Mouse (Mus musculus) spleen, adult 2 months (tissue): ENCODE data around the gene Cox4i2. TPM values are rescaled to one million over a fixed set of nuclear protein-coding genes. Genes with fewer than 3 reads are reported as not detected.

Experiments used
- DNase-seq, 2 experiments: peaks; one replicate each; pipeline versions ENCODE4 v3.0.0 to v3.0.0-alpha.2; 2012 to 2021; ENCODE audit warnings: low spot score in 2 of 2, low read depth in 1 of 2
- H3K27ac ChIP-seq: fragments of 200-500 bp; 2 replicates; pipeline ENCODE4 v1.5.1; 2012; ENCODE audit warnings: low read length, inconsistent platforms; ENCODE audit not compliant: insufficient read depth
- H3K27me3 ChIP-seq: fragments of 200-500 bp; 2 replicates; pipeline ENCODE4 v1.6.1; 2012; ENCODE audit warnings: mild to moderate bottlenecking, moderate library complexity, low read length, inconsistent platforms; ENCODE audit not compliant: control insufficient read depth, insufficient read depth
- H3K36me3 ChIP-seq: fragments of 200-500 bp; 2 replicates; pipeline ENCODE4 v1.6.1; 2012; ENCODE audit warnings: mild to moderate bottlenecking, low read length, inconsistent platforms; ENCODE audit not compliant: control insufficient read depth, insufficient read depth
- H3K4me1 ChIP-seq: fragments of 200-500 bp; 2 replicates; pipeline ENCODE4 v1.6.1; 2011; ENCODE audit warnings: inconsistent platforms; ENCODE audit not compliant: control insufficient read depth, insufficient read depth, insufficient read length
- H3K4me3 ChIP-seq: fragments of 200-500 bp; 2 replicates; pipeline ENCODE4 v1.5.1; 2011; ENCODE audit warnings: mild to moderate bottlenecking, inconsistent platforms; ENCODE audit not compliant: insufficient read depth, insufficient read length; ENCODE audit errors: extremely low read depth
- CTCF ChIP-seq: fragments of 200-500 bp; IDR thresholded peaks from 2 replicates; pipeline ENCODE4 v1.5.1; 2011; ENCODE audit warnings: mild to moderate bottlenecking, inconsistent platforms; ENCODE audit not compliant: insufficient read depth, insufficient read length, insufficient replicate concordance; ENCODE audit errors: extremely low read depth
- POLR2A ChIP-seq: fragments of 200-500 bp; IDR thresholded peaks from 2 replicates; pipeline ENCODE4 v1.6.1; 2011; ENCODE audit warnings: low read depth, low read length, inconsistent platforms
- WGBS: fragments of 180-500 bp; shearing (Covaris S2); methylation state at CpG from one replicate; pipeline ENCODE4 v1.1.7; 2018; 5-methylcytosine and 5-hydroxymethylcytosine counted together
- polyA plus RNA-seq: library from polyadenylated mRNA; depleted of rRNA; stranded (reverse); fragments of >200 nt; gene quantifications from 2 replicates; pipeline ENCODE4 v1.2.3, GENCODE M21; 2012

The Cox4i2 gene
- polyA plus RNA-seq, 1 experiment = 0.56 TPM

DNA sequence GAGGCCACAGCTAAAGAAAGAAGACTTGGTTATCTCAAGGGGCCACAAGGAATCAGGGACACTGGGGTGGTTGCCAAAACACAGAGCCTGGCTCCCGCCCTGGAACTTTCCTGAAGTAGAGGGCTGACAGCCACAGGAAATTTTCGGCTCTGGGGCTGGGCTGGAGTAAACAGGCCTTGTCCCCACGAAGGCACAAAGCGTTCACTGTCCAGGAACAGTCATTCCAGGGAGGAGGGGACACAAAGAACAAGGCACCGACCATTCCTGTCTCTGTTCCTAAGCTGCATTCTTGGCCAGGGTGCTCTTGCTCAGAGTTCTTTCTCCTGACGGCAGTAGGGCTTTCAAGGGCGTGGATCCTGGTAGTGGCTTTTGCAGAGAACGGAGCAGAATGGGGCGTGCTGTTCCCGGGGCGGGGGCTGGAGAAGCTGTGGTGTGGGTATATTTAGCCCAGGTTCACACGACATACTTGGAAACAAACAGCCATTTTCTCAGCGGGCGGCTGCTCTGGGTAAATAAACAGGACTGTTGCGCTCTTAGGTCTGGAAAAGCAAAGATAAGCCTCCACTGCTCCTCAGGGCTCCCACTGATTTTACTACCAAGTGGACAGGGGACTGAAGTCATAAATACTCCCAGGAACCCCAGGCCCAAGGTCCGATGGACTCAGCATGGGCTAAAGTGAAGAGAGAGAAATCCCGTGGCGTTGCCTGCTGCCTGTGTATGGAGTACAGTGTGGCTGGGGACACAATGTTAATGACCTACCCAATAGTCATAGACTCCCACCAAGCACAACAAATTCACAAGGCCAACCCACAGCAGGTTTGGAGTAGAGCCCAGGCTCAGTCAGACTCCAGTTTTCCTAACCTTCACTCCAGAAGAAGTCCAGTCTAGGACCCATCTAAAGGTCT lies 31.7 kb downstream of the Cox4i2 start:
- H3K27ac ChIP-seq = peak overlapping the region; percentile 40; the same call in 1 of the 2 replicates
- H3K36me3 ChIP-seq = no peaks in the 10 kb centered on the region
- peaks cover 17% of the 10 kb centered on the region for H3K4me1 ChIP-seq
- 84% methylated on average over 18 of the region's 18 CpGs for WGBS
- TF ChIP-seq CTCF (no peak), POLR2A (no peak)
- H3K4me3 ChIP-seq = no peak overlapping the region
- no peaks in the 10 kb centered on the region for H3K27me3 ChIP-seq
- DNase-seq = no peak

DNA sequence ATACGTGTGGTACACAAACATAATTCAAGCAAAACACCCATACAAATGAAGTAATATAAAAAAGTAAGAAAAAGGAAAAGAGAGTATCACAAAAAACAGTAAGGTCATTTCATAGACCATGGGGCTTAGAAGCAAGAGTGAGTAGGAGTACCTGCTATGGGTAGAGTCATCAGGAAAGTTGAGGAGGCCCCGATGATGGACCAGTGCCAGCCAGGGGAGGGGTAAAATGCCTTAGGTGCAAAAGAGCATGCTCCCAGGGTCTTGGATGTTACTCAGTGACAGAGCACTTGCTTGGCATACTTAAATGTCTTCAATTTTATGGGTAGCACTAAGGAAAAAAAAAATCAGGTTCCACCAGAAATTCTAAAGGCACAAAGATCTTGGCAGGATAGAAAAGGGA lies 33.2 kb downstream of the Cox4i2 start:
- Histone ChIP-seq H3K27ac (no peak overlapping the region), H3K4me3 (no peak overlapping the region), H3K36me3 (no peaks in the 10 kb centered on the region), H3K4me1 (peaks cover 27% of the 10 kb centered on the region), H3K27me3 (no peaks in the 10 kb centered on the region)
- no peak for TF ChIP-seq POLR2A
- TF ChIP-seq CTCF = no peak
- 83% methylated on average over 2 of the region's 2 CpGs for WGBS
- no peak for DNase-seq

DNA sequence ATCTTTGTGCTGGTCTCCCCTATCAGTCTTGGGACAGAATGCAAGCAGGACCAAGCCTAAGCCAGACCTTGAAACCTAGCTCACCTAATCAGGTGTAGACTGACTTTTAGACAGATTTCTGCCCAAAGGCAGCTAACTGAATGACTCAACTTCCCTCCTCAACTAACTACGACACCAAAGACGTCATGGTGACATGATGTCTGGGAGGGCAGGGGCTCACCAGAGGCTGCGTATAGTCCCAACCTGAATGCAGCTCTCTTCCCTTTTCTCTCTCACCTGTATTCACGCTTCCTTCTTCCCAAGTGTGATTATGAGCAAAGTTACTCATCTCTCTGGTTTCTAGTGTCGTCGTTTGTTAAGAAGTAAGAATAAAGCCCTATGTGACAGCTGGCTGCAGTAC lies 33.6 kb downstream of the Cox4i2 start:
- Histone ChIP-seq H3K4me1 (peaks cover 27% of the 10 kb centered on the region), H3K36me3 (no peaks in the 10 kb centered on the region), H3K27me3 (no peaks in the 10 kb centered on the region), H3K27ac (no peak overlapping the region), H3K4me3 (no peak overlapping the region)
- DNase-seq = no peak
- WGBS = 78% methylated on average over 6 of the region's 6 CpGs
- no peak for TF ChIP-seq POLR2A
- no peak for TF ChIP-seq CTCF

DNA sequence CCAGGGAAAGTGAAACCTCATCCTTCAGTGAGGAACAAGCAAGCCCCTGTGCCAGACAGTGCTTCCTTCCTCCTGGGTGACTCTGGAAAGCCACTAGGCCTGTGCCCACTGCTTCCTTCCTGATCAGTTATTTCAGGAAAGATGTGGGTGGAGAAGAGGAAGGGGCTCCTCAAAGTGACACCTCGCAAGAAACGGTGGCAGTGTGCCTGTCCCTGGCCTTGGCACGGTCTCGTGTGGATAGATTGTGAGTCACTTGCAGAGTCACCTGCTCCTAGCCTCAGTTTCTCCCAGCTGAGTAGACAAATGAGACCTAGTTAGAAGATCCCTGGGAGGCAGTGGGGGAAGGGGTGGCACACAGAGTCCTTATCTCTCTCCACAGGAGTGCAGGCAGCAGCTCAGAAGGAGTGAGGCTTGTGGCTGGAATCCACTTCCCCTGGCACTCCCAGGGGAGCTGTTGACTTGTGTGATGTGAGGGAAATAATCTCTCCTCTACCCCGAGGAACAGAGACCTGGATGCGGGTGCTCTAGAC lies 35.0 kb downstream of the Cox4i2 start:
- H3K4me3 ChIP-seq = no peak overlapping the region
- no peaks in the 10 kb centered on the region for H3K36me3 ChIP-seq
- WGBS = 4% methylated on average over 6 of the region's 6 CpGs

DNA sequence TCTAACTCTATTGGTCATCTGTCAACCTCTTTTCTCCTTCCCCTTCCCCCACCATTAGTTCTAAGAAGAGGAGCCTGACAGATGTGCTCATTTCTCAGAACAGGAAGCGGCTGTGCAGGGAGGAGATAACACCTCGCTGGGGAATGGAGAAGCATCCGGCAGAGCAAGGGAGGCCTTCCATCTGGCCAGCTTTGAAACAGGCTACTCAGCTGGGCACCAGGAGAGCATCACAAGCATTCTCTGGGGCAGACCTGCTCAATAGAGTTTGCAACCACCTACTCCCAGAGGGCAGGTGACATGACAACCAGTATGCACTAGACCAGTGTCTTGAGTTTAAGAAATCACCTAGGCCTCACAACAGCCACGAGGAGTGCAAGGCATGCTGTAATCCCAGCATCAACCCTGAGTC lies 35.6 kb downstream of the Cox4i2 start:
- no peaks in the 10 kb centered on the region for H3K36me3 ChIP-seq
- TF ChIP-seq CTCF (no peak), POLR2A (no peak)
- 5% methylated on average over 4 of the region's 4 CpGs for WGBS
- DNase-seq = peak in 1 of 2 experiments; percentile 27
- H3K4me1 ChIP-seq = peaks cover 39% of the 10 kb centered on the region
- no peak overlapping the region for H3K4me3 ChIP-seq
- peak overlapping the region; percentile 82 for H3K27ac ChIP-seq
- H3K27me3 ChIP-seq = no peaks in the 10 kb centered on the region

More for the DNA sequence above, 35.0 kb downstream of the Cox4i2 start:
- H3K4me1 ChIP-seq = peaks cover 34% of the 10 kb centered on the region
- H3K27me3 ChIP-seq = no peaks in the 10 kb centered on the region
- no peak for DNase-seq
- H3K27ac ChIP-seq = peak overlapping the region; percentile 82
- TF ChIP-seq POLR2A (no peak), CTCF (no peak)

DNA sequence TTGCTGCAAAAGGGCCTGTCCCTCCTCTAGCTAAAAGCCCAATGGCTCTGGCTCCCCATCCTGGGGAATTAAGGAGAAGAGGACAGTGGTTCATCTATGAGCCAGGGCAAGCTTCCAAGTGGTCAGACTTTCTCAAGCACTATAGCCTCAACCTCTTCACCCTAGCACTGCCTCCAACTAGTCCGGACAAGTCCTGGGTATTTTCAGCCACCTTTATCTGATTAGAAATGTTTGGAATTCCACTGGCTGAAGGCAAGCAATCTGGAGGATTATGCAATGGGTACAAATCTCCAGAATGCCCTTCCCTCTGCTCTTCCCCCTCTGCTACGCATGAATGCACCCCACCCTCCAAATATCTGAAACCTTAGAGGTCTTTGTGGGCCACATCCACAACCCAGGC lies 38.5 kb downstream of the Cox4i2 start:
- DNase-seq = no peak
- Histone ChIP-seq H3K27me3 (no peaks in the 10 kb centered on the region), H3K27ac (no peak overlapping the region), H3K4me1 (peaks cover 39% of the 10 kb centered on the region), H3K36me3 (no peaks in the 10 kb centered on the region), H3K4me3 (no peak overlapping the region)
- TF ChIP-seq CTCF (no peak), POLR2A (no peak)
- 89% methylated on average over 2 of the region's 2 CpGs for WGBS

DNA sequence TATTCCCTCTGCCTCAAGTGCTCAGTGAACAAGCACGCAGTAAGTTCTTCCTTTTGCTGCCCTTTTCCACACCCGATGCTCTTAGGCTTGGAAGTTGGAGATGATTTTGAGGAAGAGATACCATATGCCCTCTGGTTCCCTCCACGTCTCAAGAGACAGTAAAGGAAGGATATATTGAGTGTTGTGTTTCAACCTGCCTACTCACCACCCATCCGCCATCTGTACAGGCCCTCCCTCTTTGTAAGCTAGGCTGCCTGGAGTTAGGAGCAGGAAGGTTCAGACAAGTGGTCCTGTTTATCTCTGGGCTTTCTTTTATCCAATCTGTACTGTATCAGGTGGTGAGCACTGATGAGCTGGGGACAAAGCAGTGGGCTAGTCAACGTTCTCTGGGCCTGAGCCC lies 39.4 kb downstream of the Cox4i2 start:
- H3K27ac ChIP-seq = no peak overlapping the region
- no peaks in the 10 kb centered on the region for H3K36me3 ChIP-seq
- no peak overlapping the region for H3K4me3 ChIP-seq
- DNase-seq = no peak
- WGBS = 59% methylated on average over 5 of the region's 5 CpGs
- peaks cover 42% of the 10 kb centered on the region for H3K4me1 ChIP-seq
- no peak for TF ChIP-seq POLR2A
- no peak for TF ChIP-seq CTCF
- no peaks in the 10 kb centered on the region for H3K27me3 ChIP-seq
